21 mouse cellular contexts compared by ENCODE assay signal in the genomic region with DNA sequence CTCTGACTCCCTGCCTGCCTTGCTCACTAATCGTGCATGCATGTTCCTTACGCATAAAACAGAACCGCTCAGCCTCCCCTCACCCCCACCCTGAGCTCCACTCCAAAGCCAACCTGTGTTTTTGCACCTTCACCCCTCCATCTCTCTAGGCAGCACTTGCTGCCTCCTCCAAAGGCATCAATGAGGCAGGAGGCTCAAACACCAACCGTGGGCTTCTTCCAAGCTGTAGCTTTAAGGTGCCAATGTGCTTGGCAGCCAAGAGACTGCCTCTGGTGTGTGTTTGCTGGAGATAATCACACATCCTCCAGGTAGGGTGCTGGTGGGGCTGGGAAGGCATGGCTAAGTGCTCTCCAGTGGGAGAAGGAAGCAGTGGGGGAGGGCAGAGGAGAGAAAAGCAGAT.
DNase-seq lines count a peak whose midpoint lies in the region; ATAC-seq lines count a peak whose summit lies in the region.
"Had no signal": no experiment of that assay in that cellular context is flagged by ENCODE, and none has a peak within 500 bp of the region (broad histone marks: within the 10 kb centered on the region; RNA-seq: fewer than 3 reads in every experiment).

No protein-coding gene starts in this region.

- H3K4me1 ChIP-seq in forebrain, embryonic 12.5 days = peaks cover 18% of the 10 kb centered on the region
- H3K4me1 ChIP-seq in forebrain, embryonic 16.5 days (replicated peaks; ENCODE audit: control insufficient read depth, insufficient read depth, low read length) = peaks cover 18% of the 10 kb centered on the region
- H3K4me1 ChIP-seq in hindbrain, embryonic 13.5 days (replicated peaks) = peaks cover 24% of the 10 kb centered on the region
- H3K4me1 ChIP-seq in neural tube, embryonic 15.5 days = peaks cover 19% of the 10 kb centered on the region
- H3K4me1 ChIP-seq: liver, embryonic 13.5 days had no signal

- H3K4me3 ChIP-seq in forebrain, embryonic 12.5 days (replicated peaks) = no peak overlapping the region
- no peak overlapping the region for H3K4me3 ChIP-seq in forebrain, embryonic 16.5 days (replicated peaks; ENCODE audit: low read length)
- no peak overlapping the region for H3K4me3 ChIP-seq in hindbrain, embryonic 13.5 days
- H3K4me3 ChIP-seq in neural tube, embryonic 15.5 days (replicated peaks) = no peak overlapping the region
- H3K4me3 ChIP-seq: erythroblast, embryonic 14.5 days; heart, embryonic 10.5 days; liver, embryonic 13.5 days; lung, embryonic 15.5 days; midbrain, embryonic 12.5 days; neural tube, embryonic 12.5 days had no signal

- WGBS in forebrain, embryonic 12.5 days = 37% methylated on average over 4 of the region's 4 CpGs
- 24% methylated on average over 4 of the region's 4 CpGs for WGBS in forebrain, embryonic 16.5 days
- WGBS in hindbrain, embryonic 13.5 days = 56% methylated on average over 4 of the region's 4 CpGs
- 32% methylated on average over 4 of the region's 4 CpGs for WGBS in neural tube, embryonic 15.5 days

- ATAC-seq in forebrain, embryonic 12.5 days (ENCODE audit: low FRiP score) = no peak
- ATAC-seq in forebrain, embryonic 16.5 days = no peak
- ATAC-seq in hindbrain, embryonic 13.5 days (ENCODE audit: low FRiP score) = no peak
- ATAC-seq in neural tube, embryonic 15.5 days (ENCODE audit: low FRiP score) = no peak

- H3K9me3 ChIP-seq in forebrain, embryonic 12.5 days = no peaks in the 10 kb centered on the region
- H3K9me3 ChIP-seq in forebrain, embryonic 16.5 days (ENCODE audit: control insufficient read depth, low read length) = no peaks in the 10 kb centered on the region
- H3K9me3 ChIP-seq in hindbrain, embryonic 13.5 days = no peaks in the 10 kb centered on the region
- no peaks in the 10 kb centered on the region for H3K9me3 ChIP-seq in neural tube, embryonic 15.5 days (replicated peaks)
- H3K9me3 ChIP-seq: heart, embryonic 10.5 days; liver, embryonic 13.5 days; lung, embryonic 15.5 days; midbrain, embryonic 12.5 days had no signal

- H3K27me3 ChIP-seq in forebrain, embryonic 12.5 days = peaks cover 50% of the 10 kb centered on the region
- H3K27me3 ChIP-seq in forebrain, embryonic 16.5 days (replicated peaks; ENCODE audit: control insufficient read depth, insufficient read depth, low read length) = no peaks in the 10 kb centered on the region
- H3K27me3 ChIP-seq in hindbrain, embryonic 13.5 days = 0 out of 2 replicates have a peak, but pooled peaks cover 13% of the 10 kb centered on the region
- 0 out of 2 replicates have a peak, but pooled peaks cover 5% of the 10 kb centered on the region for H3K27me3 ChIP-seq in neural tube, embryonic 15.5 days (replicated peaks)

- H3K9ac ChIP-seq in forebrain, embryonic 12.5 days = no peak overlapping the region
- H3K9ac ChIP-seq in forebrain, embryonic 16.5 days (replicated peaks; ENCODE audit: low read depth, low read length) = no peak overlapping the region
- no peak overlapping the region for H3K9ac ChIP-seq in hindbrain, embryonic 13.5 days
- no peak overlapping the region for H3K9ac ChIP-seq in neural tube, embryonic 15.5 days (replicated peaks)
- H3K9ac ChIP-seq: liver, embryonic 13.5 days; lung, embryonic 15.5 days; midbrain, embryonic 12.5 days; neural tube, embryonic 12.5 days had no signal

- peak; percentile 24 for DNase-seq in right cerebral cortex, adult 18-20 months
- DNase-seq in right cerebral cortex, postnatal 4 days = no peak
- DNase-seq in embryo, embryonic 11 days = no peak
- DNase-seq in kidney, postnatal 36 days = no peak
- DNase-seq: adrenal gland, postnatal 25 days; cerebellum, adult 9-11 months; heart, postnatal 10 days; kidney, adult 9 months; left cerebral cortex, postnatal 4 days; liver, embryonic 13.5 days; thymus, adult 18-20 months had no signal

- 0 out of 2 replicates have a peak overlapping the region, but pooled peaks have one; percentile 8 for H3K27ac ChIP-seq in forebrain, embryonic 12.5 days
- H3K27ac ChIP-seq in forebrain, embryonic 16.5 days (ENCODE audit: low read length) = no peak overlapping the region
- peak overlapping the region; percentile 41; the same call in 1 of the 2 replicates for H3K27ac ChIP-seq in hindbrain, embryonic 13.5 days
- H3K27ac ChIP-seq in neural tube, embryonic 15.5 days (replicated peaks) = peak overlapping the region; percentile 20; the same call in 1 of the 2 replicates
- H3K27ac ChIP-seq: heart, embryonic 10.5 days; liver, embryonic 13.5 days; lung, embryonic 15.5 days; macrophage; midbrain, embryonic 12.5 days; neural tube, embryonic 12.5 days had no signal

- H3K36me3 ChIP-seq in forebrain, embryonic 12.5 days (replicated peaks) = no peaks in the 10 kb centered on the region
- H3K36me3 ChIP-seq in forebrain, embryonic 16.5 days (ENCODE audit: control insufficient read depth, insufficient read depth) = no peaks in the 10 kb centered on the region
- no peaks in the 10 kb centered on the region for H3K36me3 ChIP-seq in hindbrain, embryonic 13.5 days
- H3K36me3 ChIP-seq in neural tube, embryonic 15.5 days = no peaks in the 10 kb centered on the region
- H3K36me3 ChIP-seq: heart, embryonic 10.5 days; liver, embryonic 13.5 days; lung, embryonic 15.5 days; midbrain, embryonic 12.5 days; neural tube, embryonic 12.5 days had no signal

- H3K4me2 ChIP-seq in forebrain, embryonic 12.5 days = no peak overlapping the region
- H3K4me2 ChIP-seq in forebrain, embryonic 16.5 days (ENCODE audit: low read length) = no peak overlapping the region
- H3K4me2 ChIP-seq in hindbrain, embryonic 13.5 days = no peak overlapping the region
- no peak overlapping the region for H3K4me2 ChIP-seq in neural tube, embryonic 15.5 days
- H3K4me2 ChIP-seq: liver, embryonic 13.5 days; lung, embryonic 15.5 days; midbrain, embryonic 12.5 days; neural tube, embryonic 12.5 days had no signal
